Mouse (Mus musculus) splenic B cell, adult 2 months (primary cell): Measurements from ENCODE around the gene Nid2.
A peak's percentile ranks its signal among the peaks of the same experiment; 100 is the strongest.

ENCODE experiments used
- DNase-seq: peaks from one replicate; pipeline ENCODE4 v3.0.0-alpha.2; 2011; ENCODE audit warnings: low read depth, low spot score
- H3K27me3 ChIP-seq: 2 replicates; pipeline ENCODE4 v1.6.1; 2012; ENCODE audit warnings: mild to moderate bottlenecking, low read length, moderate library complexity, mixed read lengths; ENCODE audit not compliant: control insufficient read depth, poor library complexity, insufficient read depth, severe bottlenecking
- H3K36me3 ChIP-seq: 2 replicates; pipeline ENCODE4 v1.6.1; 2012; ENCODE audit warnings: mild to moderate bottlenecking, low read length, moderate library complexity, mixed read lengths; ENCODE audit not compliant: control insufficient read depth, poor library complexity, insufficient read depth, severe bottlenecking

The Nid2 gene

GRCm38 (mm10) chr14:19751025-19751771 is at the start of gene Nid2:
Gene Nid2 (plus strand): TSS chr14:19751265.
- no peaks in the 10 kb centered on the region for H3K27me3 ChIP-seq
- DNase-seq = peak; percentile 73
- no peaks in the 10 kb centered on the region for H3K36me3 ChIP-seq

GRCm38 (mm10) chr14:19701546-19701945 is 49.5 kb upstream of the Nid2 start:
- H3K36me3 ChIP-seq = no peaks in the 10 kb centered on the region
- no peaks in the 10 kb centered on the region for H3K27me3 ChIP-seq
- DNase-seq = peak; percentile 11

- peak; percentile 82 for DNase-seq
- Histone ChIP-seq H3K36me3 (no peaks in the 10 kb centered on the region), H3K27me3 (no peaks in the 10 kb centered on the region; the same call in 1 of the 2 replicates)
Measured at GRCm38 (mm10) chr14:19705649-19706048, 45.4 kb upstream of the Nid2 start.

- Histone ChIP-seq H3K36me3 (no peaks in the 10 kb centered on the region), H3K27me3 (no peaks in the 10 kb centered on the region; the same call in 1 of the 2 replicates)
- peak; percentile 87 for DNase-seq
Measured at GRCm38 (mm10) chr14:19706454-19706853, 44.6 kb upstream of the Nid2 start.

GRCm38 (mm10) chr14:19706997-19707396 is 44.1 kb upstream of the Nid2 start:
- Histone ChIP-seq H3K36me3 (no peaks in the 10 kb centered on the region), H3K27me3 (no peaks in the 10 kb centered on the region; the same call in 1 of the 2 replicates)
- no peak for DNase-seq

- Histone ChIP-seq H3K36me3 (no peaks in the 10 kb centered on the region), H3K27me3 (no peaks in the 10 kb centered on the region; the same call in 1 of the 2 replicates)
- no peak for DNase-seq
Measured at GRCm38 (mm10) chr14:19707721-19708507, 43.2 kb upstream of the Nid2 start.

GRCm38 (mm10) chr14:19709161-19709560 is 41.9 kb upstream of the Nid2 start:
- no peak for DNase-seq
- no peaks in the 10 kb centered on the region for H3K36me3 ChIP-seq
- H3K27me3 ChIP-seq = no peaks in the 10 kb centered on the region; the same call in 1 of the 2 replicates

GRCm38 (mm10) chr14:19711771-19712170 is 39.3 kb upstream of the Nid2 start:
- no peak for DNase-seq
- H3K36me3 ChIP-seq = no peaks in the 10 kb centered on the region
- no peaks in the 10 kb centered on the region; the same call in 1 of the 2 replicates for H3K27me3 ChIP-seq

- no peaks in the 10 kb centered on the region; the same call in 1 of the 2 replicates for H3K27me3 ChIP-seq
- DNase-seq = peak; percentile 66
- H3K36me3 ChIP-seq = no peaks in the 10 kb centered on the region
Measured at GRCm38 (mm10) chr14:19713067-19713466, 38.0 kb upstream of the Nid2 start.

- Histone ChIP-seq H3K36me3 (no peaks in the 10 kb centered on the region), H3K27me3 (no peaks in the 10 kb centered on the region)
- no peak for DNase-seq
Measured at GRCm38 (mm10) chr14:19719077-19719476, 32.0 kb upstream of the Nid2 start.

- DNase-seq = no peak
- no peaks in the 10 kb centered on the region for H3K36me3 ChIP-seq
- H3K27me3 ChIP-seq = no peaks in the 10 kb centered on the region
Measured at GRCm38 (mm10) chr14:19720044-19720611, 30.9 kb upstream of the Nid2 start.

GRCm38 (mm10) chr14:19728278-19728677 is 22.8 kb upstream of the Nid2 start:
- no peaks in the 10 kb centered on the region for H3K36me3 ChIP-seq
- no peaks in the 10 kb centered on the region for H3K27me3 ChIP-seq
- no peak for DNase-seq

- Histone ChIP-seq H3K36me3 (no peaks in the 10 kb centered on the region), H3K27me3 (no peaks in the 10 kb centered on the region)
- DNase-seq = no peak
Measured at GRCm38 (mm10) chr14:19728737-19729136, 22.3 kb upstream of the Nid2 start.

GRCm38 (mm10) chr14:19732097-19732496 is 19.0 kb upstream of the Nid2 start:
- DNase-seq = no peak
- H3K27me3 ChIP-seq = no peaks in the 10 kb centered on the region
- H3K36me3 ChIP-seq = no peaks in the 10 kb centered on the region
